Mouse (Mus musculus): Measurements from ENCODE around the gene Strip2. TPM values are rescaled to one million over a fixed set of nuclear protein-coding genes. Genes with fewer than 3 reads are reported as not detected.

The Strip2 gene
- total and polyA plus RNA-seq, 3 experiments = 0.02 to 0.76 (median 0.30) TPM

- Histone ChIP-seq H3K36me3 (replicated peaks) (no peaks in the 10 kb centered on the region), H3K9me3 (replicated peaks) (no peaks in the 10 kb centered on the region), H3K4me3 (ENCODE audit: low read depth, low read length) (no peak overlapping the region), H3K27me3 (ENCODE audit: insufficient read depth, low read length) (peaks cover 32% of the 10 kb centered on the region), H3K4me1 (ENCODE audit: insufficient read depth, low read depth, low read length) (peaks cover 9% of the 10 kb centered on the region)
- no peak for ATAC-seq (ENCODE audit: extremely low read depth, insufficient number of reproducible peaks, low FRiP score, poor library complexity, severe bottlenecking)
- no peak for DNase-seq (ENCODE audit: low spot score)
- TF ChIP-seq TAL1 (conservative IDR thresholded peaks at IDR 0.05; ENCODE audit: low read depth, low read length) (no peak), GATA2 (IDR thresholded peaks at IDR 0.05; ENCODE audit: borderline replicate concordance, low read depth, low read length) (no peak), CTCF (IDR thresholded peaks at IDR 0.05; ENCODE audit: low read depth, low read length) (no peak), POLR2AphosphoS5 (IDR thresholded peaks at IDR 0.05; ENCODE audit: insufficient replicate concordance, low read depth, low read length) (no peak), GATA1 (IDR thresholded peaks at IDR 0.05; ENCODE audit: borderline replicate concordance, low read length) (no peak)
Observed at GRCm38 (mm10) chr6:29998140-29998539, 81.3 kb downstream of the Strip2 start.

GRCm38 (mm10) chr6:29998771-29999170 lies 82.0 kb downstream of the Strip2 start:
- peaks cover 10% of the 10 kb centered on the region for H3K4me1 ChIP-seq (ENCODE audit: insufficient read depth, low read depth, low read length)
- H3K9me3 ChIP-seq (replicated peaks) = no peaks in the 10 kb centered on the region
- no peaks in the 10 kb centered on the region for H3K36me3 ChIP-seq (replicated peaks)
- peaks cover 31% of the 10 kb centered on the region for H3K27me3 ChIP-seq (ENCODE audit: insufficient read depth, low read length)
- ATAC-seq (ENCODE audit: extremely low read depth, insufficient number of reproducible peaks, low FRiP score, poor library complexity, severe bottlenecking) (no peak), DNase-seq (ENCODE audit: low spot score) (no peak)
- no peak overlapping the region for H3K4me3 ChIP-seq (ENCODE audit: low read depth, low read length)
- no peak for TF ChIP-seq GATA1 (IDR thresholded peaks at IDR 0.05; ENCODE audit: borderline replicate concordance, low read length)
- no peak for TF ChIP-seq GATA2 (IDR thresholded peaks at IDR 0.05; ENCODE audit: borderline replicate concordance, low read depth, low read length)
- TF ChIP-seq POLR2AphosphoS5 (IDR thresholded peaks at IDR 0.05; ENCODE audit: insufficient replicate concordance, low read depth, low read length) = no peak
- no peak for TF ChIP-seq TAL1 (conservative IDR thresholded peaks at IDR 0.05; ENCODE audit: low read depth, low read length)
- TF ChIP-seq CTCF (IDR thresholded peaks at IDR 0.05; ENCODE audit: low read depth, low read length) = no peak

GRCm38 (mm10) chr6:30002628-30003027 lies 85.8 kb downstream of the Strip2 start:
- no peaks in the 10 kb centered on the region for H3K36me3 ChIP-seq (replicated peaks)
- H3K4me1 ChIP-seq (ENCODE audit: insufficient read depth, low read depth, low read length) = peaks cover 10% of the 10 kb centered on the region
- DNase-seq (ENCODE audit: low spot score) = no peak
- no peak for ATAC-seq (ENCODE audit: extremely low read depth, insufficient number of reproducible peaks, low FRiP score, poor library complexity, severe bottlenecking)
- TF ChIP-seq POLR2AphosphoS5 (IDR thresholded peaks at IDR 0.05; ENCODE audit: insufficient replicate concordance, low read depth, low read length) (no peak), TAL1 (conservative IDR thresholded peaks at IDR 0.05; ENCODE audit: low read depth, low read length) (no peak), GATA1 (IDR thresholded peaks at IDR 0.05; ENCODE audit: borderline replicate concordance, low read length) (no peak), CTCF (IDR thresholded peaks at IDR 0.05; ENCODE audit: low read depth, low read length) (no peak), GATA2 (IDR thresholded peaks at IDR 0.05; ENCODE audit: borderline replicate concordance, low read depth, low read length) (no peak)
- peaks cover 28% of the 10 kb centered on the region for H3K27me3 ChIP-seq (ENCODE audit: insufficient read depth, low read length)
- peak overlapping the region; percentile 13; the same call in 1 of the 2 replicates for H3K4me3 ChIP-seq (ENCODE audit: low read depth, low read length)
- H3K9me3 ChIP-seq (replicated peaks) = no peaks in the 10 kb centered on the region

GRCm38 (mm10) chr6:30005851-30006250 lies 89.0 kb downstream of the Strip2 start:
- no peak for DNase-seq (ENCODE audit: low spot score)

GRCm38 (mm10) chr6:30009204-30009603 lies 92.4 kb downstream of the Strip2 start:
- ATAC-seq (ENCODE audit: extremely low read depth, insufficient number of reproducible peaks, low FRiP score, poor library complexity, severe bottlenecking) (no peak), DNase-seq (ENCODE audit: low spot score) (no peak)
- TF ChIP-seq TAL1 (conservative IDR thresholded peaks at IDR 0.05; ENCODE audit: low read depth, low read length) (no peak), GATA2 (IDR thresholded peaks at IDR 0.05; ENCODE audit: borderline replicate concordance, low read depth, low read length) (no peak), GATA1 (IDR thresholded peaks at IDR 0.05; ENCODE audit: borderline replicate concordance, low read length) (no peak), CTCF (IDR thresholded peaks at IDR 0.05; ENCODE audit: low read depth, low read length) (no peak), POLR2AphosphoS5 (IDR thresholded peaks at IDR 0.05; ENCODE audit: insufficient replicate concordance, low read depth, low read length) (no peak)
- no peaks in the 10 kb centered on the region for H3K4me1 ChIP-seq (ENCODE audit: insufficient read depth, low read depth, low read length)
- H3K9me3 ChIP-seq (replicated peaks) = no peaks in the 10 kb centered on the region
- H3K36me3 ChIP-seq (replicated peaks) = no peaks in the 10 kb centered on the region
- no peak overlapping the region for H3K4me3 ChIP-seq (ENCODE audit: low read depth, low read length)
- peaks cover 23% of the 10 kb centered on the region for H3K27me3 ChIP-seq (ENCODE audit: insufficient read depth, low read length)

More at GRCm38 (mm10) chr6:30005851-30006250, 89.0 kb downstream of the Strip2 start:
- Histone ChIP-seq H3K9me3 (replicated peaks) (no peaks in the 10 kb centered on the region), H3K4me1 (ENCODE audit: insufficient read depth, low read depth, low read length) (peaks cover 10% of the 10 kb centered on the region), H3K36me3 (replicated peaks) (no peaks in the 10 kb centered on the region), H3K4me3 (ENCODE audit: low read depth, low read length) (no peak overlapping the region), H3K27me3 (ENCODE audit: insufficient read depth, low read length) (peaks cover 29% of the 10 kb centered on the region)
- TF ChIP-seq GATA2 (IDR thresholded peaks at IDR 0.05; ENCODE audit: borderline replicate concordance, low read depth, low read length) (no peak), TAL1 (conservative IDR thresholded peaks at IDR 0.05; ENCODE audit: low read depth, low read length) (no peak), CTCF (IDR thresholded peaks at IDR 0.05; ENCODE audit: low read depth, low read length) (no peak), POLR2AphosphoS5 (IDR thresholded peaks at IDR 0.05; ENCODE audit: insufficient replicate concordance, low read depth, low read length) (no peak)
- ATAC-seq (ENCODE audit: extremely low read depth, insufficient number of reproducible peaks, low FRiP score, poor library complexity, severe bottlenecking) = no peak

Other genes starting within 250 kb of the Strip2 start
- 56.6 and 80.8 TPM in 2 replicates for gene Tspan33, start 222.8 kb upstream of the Strip2 start, total RNA-seq (2014; fragmentation: Nextera tagmentation)
- 33.2 and 38.4 TPM in 2 replicates for gene Tspan33, start 222.8 kb upstream of the Strip2 start, total RNA-seq (2017)
- 33.9 and 35.9 TPM in 2 replicates for gene Tspan33, start 222.8 kb upstream of the Strip2 start, polyA plus RNA-seq (2012)
- 72.7 and 87.2 TPM in 2 replicates for gene Smo, start 181.5 kb upstream of the Strip2 start, total RNA-seq (2014; fragmentation: Nextera tagmentation)
- 42.0 and 46.9 TPM in 2 replicates for gene Smo, start 181.5 kb upstream of the Strip2 start, total RNA-seq (2017)
- 47.8 and 58.8 TPM in 2 replicates for gene Smo, start 181.5 kb upstream of the Strip2 start, polyA plus RNA-seq (2012)
- 44.7 and 45.0 TPM in 2 replicates for gene Ahcyl2, start 149.0 kb upstream of the Strip2 start, total RNA-seq (2014; fragmentation: Nextera tagmentation)
- 76.1 and 81.5 TPM in 2 replicates for gene Ahcyl2, start 149.0 kb upstream of the Strip2 start, total RNA-seq (2017)
- 21.7 and 38.8 TPM in 2 replicates for gene Ahcyl2, start 149.0 kb upstream of the Strip2 start, polyA plus RNA-seq (2012)
- 47.4 and 52.4 TPM in 2 replicates for gene Nrf1, start 131.0 kb downstream of the Strip2 start, total RNA-seq (2014; fragmentation: Nextera tagmentation)
- 79.0 and 79.3 TPM in 2 replicates for gene Nrf1, start 131.0 kb downstream of the Strip2 start, total RNA-seq (2017)
- 8.3 and 9.7 TPM in 2 replicates for gene Nrf1, start 131.0 kb downstream of the Strip2 start, polyA plus RNA-seq (2012)

Measured in G1E (cell line).